Mouse (Mus musculus) E14TG2a.4 (cell line): ENCODE measurements around the gene Dnajb11.

ENCODE experiments used
- CTCF ChIP-seq: conservative IDR thresholded peaks from 2 replicates; pipeline ENCODE4 v1.5.1; 2014; ENCODE audit warnings: low read length
- POU5F1 ChIP-seq: IDR thresholded peaks from 2 replicates; pipeline ENCODE4 v1.6.1; 2014; ENCODE audit warnings: low read length, borderline replicate concordance

DNA sequence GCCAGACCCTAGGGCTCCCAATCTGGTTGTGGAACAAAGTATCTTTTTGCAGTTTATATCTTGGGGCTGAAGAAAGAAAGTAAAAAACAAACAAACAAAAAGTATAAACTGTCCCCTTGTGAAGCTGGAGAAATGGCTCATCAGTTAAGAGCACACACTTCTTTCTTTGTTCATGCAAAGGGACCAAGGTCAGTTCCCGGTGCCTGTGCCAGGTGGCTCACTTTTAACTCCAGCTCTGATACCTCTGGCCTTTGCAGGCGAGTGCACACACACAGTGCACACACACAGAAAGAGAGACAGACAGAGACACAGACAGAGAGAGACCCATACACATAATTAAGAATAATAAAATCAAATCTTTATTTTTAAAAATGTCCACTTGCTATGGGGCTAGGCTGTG lies 39.0 kb downstream of the Dnajb11 start:
- TF ChIP-seq CTCF (no peak), POU5F1 (no peak)
